Mouse (Mus musculus) 416B (cell line): ENCODE data around the gene Tubg1.
"Not testable (repeated sequence)": the region's sequence is repeated elsewhere in the genome, so short reads cannot be mapped to it uniquely, and the experiment has no call there.

Experiments
- DNase-seq: peaks from one replicate; pipeline ENCODE4 v3.0.0; 2011; ENCODE audit warnings: low read depth

Gene Tubg1

DNA sequence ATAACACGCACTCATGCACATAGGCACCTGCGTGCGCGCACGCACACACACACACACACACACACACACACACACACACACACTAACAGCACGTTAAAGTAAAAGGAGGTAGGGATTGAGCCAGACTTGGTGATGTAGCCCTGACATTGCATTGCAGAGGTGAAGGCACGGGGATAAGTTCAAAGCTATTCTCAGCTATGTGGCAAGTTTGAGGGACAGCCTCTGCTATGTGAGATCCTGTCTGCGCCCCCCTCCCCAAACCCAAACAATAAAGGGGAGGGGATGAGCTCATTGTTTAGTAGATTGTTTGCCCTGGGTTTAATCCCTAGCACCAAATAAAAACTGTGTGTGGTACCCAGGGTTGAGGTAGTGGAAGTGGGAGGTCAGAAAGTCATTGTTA is 21.4 kb downstream of the Tubg1 start:
- no peak for DNase-seq

DNA sequence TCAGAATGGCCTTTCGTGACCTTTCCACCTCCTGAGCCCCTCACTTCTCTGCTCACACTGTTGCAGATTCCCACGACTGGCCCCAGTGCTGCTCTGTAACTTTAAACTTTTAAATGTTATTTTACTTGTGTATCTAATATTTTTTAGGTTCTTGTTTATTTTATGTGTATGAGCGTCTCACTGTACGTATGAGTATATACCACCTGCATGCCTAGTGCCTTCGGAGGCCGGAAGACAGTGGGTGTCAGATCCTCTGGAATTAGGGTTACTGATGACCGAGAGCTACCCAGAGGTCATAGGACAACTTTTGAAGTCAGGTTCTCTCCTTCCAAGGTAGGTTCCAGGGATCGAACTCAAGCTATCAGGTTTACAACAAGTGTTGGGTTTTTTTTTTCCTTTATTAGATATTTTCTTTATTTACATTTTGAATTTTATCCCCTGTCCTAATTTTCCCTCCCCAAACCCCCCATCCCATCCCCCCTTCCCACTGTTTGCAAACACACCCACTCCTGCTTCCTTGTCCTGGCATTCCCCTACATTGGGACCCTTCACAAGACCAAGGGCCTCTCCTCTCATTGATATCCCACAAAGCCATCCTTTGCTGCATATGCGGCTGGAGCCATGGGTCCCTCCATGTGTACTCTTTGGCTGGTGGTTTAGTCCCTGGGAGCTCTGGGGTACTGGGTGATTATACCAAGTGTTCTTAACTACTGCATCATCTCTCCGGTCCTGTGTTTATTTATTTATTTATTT is 22.7 kb downstream of the Tubg1 start:
- no peak for DNase-seq

DNA sequence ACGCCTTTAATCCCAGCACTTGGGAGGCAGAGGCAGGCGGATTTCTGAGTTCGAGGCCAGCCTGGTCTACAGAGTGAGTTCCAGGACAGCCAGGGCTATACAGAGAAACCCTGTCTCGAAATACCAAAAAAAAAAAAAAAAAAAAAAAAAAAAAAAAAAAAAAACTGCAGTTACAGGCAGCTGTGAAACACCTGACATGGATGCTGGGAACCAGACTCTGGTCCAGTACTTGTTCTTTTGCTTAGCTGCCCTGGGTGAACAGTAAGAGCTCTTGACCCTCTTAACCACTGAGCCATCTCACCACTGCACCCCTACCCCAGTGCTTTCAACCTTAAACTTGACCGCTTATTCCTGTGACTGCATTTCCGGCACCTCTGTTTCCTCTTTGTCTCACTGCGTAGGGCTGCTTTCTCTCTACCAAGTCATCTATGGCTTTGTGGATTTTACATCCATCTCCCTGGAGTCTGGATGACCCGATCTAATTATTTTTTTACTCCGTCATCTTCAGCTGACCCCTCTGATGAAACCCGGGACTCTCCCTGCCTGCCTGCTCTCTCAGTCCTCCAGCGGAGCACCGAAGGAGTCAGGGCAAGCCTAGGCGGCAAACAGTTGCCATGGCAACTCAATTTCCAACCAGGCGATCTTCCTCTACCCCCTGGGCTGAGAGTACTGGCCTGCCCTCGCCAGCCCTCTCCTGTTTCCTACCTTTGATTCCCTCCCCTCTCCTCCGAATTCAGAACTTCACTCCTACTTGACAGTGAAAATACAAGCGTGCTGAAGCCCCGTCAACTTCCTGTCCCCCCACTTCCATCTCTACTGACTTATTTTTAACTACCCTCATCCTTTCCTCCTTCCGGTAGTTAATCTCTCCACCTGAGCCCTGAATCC is 23.8 kb downstream of the Tubg1 start:
- peak; percentile 86 for DNase-seq

DNA sequence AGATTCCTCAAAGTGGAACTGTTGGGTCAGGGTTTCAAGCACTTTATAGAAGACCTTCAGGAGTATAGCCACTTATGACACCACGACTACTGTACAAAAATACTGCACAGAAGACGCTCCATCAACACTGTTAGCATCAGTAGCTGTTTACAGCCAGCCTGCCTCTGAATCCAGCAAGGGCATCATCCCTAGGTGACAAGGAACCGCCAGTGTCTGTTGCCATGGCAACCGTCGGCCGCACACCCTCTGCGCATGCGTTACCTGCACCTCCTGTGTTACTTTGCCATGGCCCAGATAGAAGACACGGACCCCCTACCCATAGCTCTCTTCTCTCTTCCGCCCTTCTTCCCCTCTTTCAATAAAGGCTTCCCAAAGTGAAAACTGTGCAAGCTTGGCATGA is 26.6 kb downstream of the Tubg1 start:
- no peak for DNase-seq

DNA sequence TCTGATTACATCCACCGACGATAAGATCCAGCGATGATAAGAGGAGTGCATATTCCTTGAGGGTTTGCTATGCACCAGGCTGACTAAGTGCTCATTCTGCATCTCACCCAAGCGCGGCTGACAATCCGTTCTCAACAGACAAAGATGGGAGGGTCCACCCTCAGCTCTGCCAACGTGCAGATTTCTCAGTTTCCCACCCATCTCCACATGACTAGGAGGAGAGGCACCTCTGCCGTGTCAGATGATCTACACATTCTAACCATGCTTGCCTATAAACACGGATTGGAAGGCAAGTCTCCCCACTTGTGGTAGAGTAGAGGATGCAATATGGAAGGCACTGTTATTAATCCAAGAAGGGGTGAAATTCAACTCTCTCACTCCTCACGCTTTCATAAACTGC is 29.0 kb downstream of the Tubg1 start:
- DNase-seq, result no peak

DNA sequence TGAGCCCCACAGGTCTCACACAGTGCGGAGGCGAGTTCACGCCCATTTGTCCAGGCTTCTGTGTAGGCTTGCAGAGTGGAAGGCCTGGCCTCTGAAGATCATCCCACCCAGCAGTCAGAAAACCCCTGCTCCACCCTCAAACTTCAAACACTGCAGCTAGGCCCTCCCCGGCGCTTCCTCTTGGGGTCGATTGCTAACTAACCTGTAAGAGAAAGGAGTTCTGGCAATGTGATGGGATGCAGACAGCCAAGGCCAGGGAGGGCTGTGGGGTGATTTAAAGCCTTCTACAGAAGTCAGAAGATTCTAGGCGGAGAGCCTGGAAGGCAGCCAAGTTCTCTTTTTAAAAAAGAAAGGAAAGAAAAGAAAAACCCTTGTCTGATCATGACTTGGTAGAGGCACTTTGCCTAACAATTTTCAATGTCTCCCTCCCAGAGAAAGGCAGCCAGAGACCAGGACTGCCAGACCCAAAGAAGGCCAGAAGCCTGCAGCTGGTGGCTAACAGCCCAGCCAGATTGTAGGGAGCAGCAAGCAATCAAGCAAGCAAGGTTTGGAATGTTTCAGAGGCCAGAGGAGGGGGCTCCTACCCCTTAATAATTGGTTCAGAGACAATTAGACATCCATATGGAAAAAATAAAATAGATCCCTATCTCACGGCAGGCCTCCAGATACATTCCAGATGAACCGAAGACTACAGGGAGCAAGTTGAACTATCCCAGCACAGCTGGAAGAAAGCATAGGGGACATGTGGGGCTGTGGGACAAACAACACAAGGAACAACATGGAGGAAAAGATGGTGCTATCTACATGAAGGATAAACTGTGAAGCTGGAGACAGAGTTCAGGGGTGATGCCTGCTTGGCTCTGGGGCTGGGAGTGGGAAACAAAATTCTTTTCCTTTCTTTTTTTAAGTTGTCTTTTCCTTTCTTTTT is 29.7 kb downstream of the Tubg1 start:
- no peak for DNase-seq

DNA sequence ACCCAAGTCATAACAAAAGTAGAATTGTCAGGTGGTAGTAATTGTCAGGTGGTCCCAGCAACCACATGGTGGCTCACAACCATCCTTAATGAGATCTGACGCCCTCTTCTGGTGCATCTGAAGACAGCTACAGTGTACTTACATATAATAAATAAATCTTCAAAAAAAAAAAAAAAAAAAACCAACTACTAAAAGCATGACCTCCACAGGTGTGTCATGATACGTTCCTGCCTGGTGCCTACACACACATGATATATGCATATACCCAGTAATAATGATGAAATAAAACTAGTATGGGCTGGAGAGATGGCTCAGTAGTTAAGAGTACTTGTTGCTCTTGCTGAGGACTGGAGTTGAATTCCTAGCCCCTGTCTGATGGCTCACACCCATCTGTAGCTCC is 31.3 kb downstream of the Tubg1 start:
- no peak for DNase-seq

DNA sequence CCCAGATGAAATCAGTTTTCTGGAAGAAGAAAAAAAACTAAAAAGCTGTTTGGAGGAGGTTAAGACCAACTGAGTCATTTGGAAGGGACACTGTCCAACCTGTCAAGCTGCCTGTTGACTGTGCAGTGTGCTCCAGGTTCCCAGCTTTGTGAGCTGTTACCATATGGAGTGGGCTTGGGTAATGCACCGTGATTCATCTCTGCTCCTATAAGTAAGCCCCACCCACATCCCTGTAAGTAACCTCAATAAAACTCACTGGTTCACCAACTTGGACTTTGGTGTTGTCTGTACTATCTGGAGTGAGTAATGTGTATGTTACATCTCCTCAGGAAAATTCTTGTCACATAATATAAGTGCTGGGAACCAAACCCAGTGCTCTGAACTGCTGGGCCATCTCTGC is 33.1 kb downstream of the Tubg1 start:
- peak; percentile 41 for DNase-seq

DNA sequence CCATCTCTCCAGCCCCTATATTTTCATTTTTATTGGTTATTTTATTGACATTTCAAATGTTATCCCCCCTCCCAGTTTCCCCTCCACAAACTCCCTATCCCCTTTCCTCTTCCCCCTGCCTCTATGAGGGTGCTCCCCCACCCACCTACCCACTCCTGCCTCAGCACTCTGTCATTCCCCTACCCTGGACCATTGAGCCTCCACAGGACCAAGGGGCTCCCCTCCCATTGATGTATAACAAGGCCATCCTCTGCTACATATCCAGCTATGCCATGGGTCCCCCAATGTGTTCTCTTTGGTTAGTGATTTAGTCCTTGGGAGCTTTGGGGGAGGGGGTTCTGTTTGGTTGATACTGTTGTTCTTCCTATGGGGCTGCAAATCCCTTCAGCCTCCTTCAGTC is 34.9 kb downstream of the Tubg1 start:
- DNase-seq, result no peak

DNA sequence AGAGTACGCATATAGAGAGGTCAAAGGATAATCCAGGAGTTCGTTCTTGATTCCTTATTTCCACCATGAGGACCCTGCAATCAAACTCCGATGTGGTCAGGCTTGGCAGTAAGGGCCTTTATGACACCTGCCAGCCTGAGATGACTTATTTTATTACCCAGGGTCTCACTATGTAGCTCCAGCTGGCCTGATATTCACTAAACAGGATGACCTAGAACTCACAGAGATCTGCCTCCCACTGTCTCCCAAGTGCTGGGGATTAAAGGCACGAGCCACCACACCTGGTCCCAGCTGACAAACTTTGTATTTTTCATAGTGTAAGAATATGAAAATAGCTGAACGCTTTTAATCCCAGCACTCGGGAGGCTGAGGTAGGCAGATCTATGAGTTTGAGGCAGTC is 35.4 kb downstream of the Tubg1 start:
- DNase-seq, result no peak

DNA sequence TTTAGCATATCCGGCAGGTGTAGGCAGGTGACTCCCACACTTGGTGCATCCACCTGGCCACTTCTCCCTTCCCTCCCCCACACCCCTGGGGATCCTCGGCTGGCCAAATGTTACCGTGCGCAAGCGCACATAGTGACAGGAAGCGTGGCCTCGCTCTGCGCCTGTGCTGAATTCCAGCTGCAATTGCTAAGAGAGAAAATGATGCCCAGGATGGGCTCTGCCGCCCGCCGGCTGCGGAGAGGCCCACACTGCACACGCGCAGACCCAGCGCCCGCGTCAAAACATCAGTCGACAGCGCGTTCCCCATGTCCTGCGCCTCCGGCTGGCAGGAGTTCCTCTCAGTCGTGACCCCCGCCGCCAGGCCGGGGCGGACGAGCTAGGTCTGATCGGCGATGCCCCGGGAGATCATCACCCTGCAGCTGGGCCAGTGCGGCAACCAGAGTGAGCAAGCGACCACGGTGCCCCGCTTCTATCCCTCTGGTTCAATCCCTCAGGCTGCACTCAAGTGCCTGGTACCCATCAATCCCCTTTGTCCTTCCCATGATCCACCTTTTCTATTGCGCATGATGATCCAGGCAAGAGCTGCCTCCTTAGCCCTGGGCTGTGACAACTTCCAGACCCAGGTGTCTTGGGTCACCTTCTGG is 36.1 kb downstream of the Tubg1 start, which contains the start of gene Tubg2:
TSS of gene Tubg2 (plus strand) at position 180 of the 644 bp plus-strand sequence.
- no peak for DNase-seq

DNA sequence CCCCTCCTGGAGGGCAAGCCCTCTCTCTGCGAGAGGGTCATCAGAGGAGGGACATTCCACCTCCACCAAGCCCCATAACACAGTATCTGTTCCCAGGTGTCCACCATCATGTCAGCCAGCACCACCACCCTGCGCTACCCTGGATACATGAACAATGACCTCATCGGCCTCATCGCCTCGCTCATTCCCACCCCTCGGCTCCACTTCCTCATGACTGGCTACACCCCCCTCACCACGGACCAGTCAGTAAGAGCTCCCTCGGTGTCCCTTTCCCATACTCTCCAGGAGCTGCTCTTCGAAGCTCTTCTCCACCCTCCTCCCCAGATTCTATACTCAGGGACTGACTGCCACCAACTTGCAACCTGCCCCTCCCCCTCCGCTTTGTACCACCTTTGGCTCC is 40.4 kb downstream of the Tubg1 start:
- DNase-seq, result not testable (repeated sequence)

DNA sequence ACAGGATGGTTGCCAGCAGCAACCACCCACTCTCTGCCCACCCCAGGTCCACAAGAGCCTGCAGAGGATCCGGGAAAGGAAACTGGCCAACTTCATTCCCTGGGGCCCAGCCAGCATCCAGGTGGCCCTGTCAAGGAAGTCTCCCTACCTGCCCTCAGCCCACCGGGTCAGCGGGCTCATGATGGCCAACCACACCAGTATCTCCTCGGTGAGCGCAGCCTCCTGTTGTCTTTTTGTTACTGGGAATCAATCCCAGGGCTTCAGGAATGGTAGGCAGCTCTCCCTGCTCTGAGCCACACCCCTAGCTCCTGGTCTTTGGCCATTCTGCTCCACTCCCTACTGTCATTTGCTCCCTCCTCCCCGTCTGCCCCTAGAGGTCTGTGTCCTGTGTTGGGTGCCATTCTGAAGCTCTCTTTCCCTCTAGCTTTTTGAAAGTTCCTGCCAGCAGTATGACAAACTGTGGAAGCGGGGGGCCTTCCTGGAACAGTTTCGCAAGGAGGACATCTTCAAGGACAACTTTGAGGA is 41.3 kb downstream of the Tubg1 start:
- DNase-seq, result not testable (repeated sequence)

DNA sequence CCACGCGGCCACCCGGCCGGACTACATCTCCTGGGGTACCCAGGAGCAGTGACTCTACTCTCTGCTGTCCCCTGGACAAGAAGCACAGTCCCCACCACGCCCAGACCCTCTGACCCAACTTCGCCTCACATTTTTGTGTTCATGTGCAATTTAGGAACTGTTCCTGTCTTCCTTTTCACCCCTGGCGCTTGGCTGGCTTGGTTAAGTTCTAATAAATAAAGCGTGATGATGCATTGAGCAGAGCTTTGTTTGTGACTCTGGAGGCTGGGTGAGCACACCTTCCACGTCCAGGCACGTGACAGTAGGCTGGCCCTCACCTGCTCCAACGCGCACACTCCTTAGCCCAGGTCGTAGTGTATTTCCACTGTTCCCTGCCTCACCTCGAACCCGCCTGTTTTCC is 41.8 kb downstream of the Tubg1 start:
- DNase-seq, result no peak

DNA sequence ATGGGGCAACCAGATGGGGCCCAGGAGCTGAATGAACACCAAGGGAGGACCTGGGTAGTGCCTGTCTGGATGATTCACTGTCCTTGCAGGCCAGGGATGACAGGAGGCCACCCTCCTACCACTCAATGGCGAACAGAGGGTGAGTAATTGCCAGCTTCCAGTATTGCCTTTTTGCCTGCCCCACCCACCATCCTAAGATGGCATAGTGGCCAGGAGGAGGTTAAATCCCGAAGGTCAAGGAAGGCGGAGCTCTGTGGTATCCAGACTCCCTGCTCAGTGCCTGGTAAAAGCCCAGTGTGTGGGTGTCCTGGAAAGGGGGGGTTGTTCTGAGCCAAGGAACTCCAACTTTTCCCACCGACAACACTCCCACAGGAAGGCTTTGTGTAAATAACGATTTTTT is 42.6 kb downstream of the Tubg1 start:
- no peak for DNase-seq

DNA sequence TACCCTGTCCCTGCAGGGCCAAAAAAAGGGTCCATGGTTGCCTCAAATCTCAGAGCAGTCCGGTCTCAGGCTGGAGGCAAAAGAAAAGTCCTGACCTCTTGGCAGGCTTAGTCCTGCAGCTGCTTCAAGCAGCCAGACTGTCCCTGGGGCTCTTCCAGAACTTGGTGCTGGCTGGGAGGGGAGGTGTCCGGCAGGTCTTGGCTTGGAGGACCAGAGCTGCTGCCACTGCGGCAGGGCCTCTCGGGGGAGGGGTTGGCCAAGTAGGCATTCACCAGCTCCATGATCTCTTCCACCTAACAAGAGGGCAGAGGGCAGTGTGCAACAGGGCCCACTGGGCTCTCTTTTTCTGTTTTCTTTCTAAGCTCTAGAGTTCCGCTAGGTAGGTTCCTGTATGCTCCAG is 43.0 kb downstream of the Tubg1 start:
- no peak for DNase-seq

DNA sequence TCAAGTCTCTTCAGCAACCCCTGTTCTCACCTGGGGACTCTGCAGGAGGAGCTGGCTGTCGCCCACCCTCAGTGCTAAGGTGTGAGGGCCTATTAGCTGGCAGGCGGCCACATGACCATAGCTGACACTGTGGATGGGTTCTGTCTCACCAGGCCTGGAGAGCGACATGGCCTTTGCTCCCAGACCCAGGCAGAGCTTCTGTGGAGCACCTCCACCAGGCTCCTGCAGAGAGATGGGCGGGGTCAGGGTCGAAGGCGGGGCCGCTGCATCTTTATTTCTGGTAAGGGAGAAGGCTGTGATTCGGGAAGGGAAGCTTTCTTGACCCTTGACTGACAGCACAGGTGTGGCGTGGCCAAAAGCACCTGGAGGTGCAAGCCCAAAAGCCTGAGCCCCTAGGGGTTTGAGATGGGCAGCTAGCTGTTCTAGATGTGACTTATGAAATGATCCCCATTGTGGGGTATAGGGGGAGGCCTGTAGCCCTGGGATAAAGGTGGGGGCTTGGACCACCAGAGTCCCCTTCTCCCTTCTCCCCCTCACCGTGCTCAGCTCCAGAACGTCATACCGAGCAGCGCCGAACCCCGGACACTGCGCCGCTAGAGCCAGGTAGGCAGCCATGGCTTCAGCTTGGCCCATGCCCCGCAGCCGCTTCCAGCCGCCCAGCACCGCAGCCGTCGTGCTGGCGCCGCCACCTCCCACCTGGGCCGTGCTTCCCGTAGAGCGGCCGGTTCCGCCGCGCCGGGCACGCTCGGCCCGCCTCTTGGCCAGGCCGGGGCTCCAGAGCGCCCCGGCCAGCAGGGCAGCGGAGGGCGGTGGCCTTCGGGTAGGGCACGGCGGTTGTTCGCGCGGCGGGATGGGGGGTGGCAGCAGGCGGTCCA is 44.0 kb downstream of the Tubg1 start:
- no peak for DNase-seq

DNA sequence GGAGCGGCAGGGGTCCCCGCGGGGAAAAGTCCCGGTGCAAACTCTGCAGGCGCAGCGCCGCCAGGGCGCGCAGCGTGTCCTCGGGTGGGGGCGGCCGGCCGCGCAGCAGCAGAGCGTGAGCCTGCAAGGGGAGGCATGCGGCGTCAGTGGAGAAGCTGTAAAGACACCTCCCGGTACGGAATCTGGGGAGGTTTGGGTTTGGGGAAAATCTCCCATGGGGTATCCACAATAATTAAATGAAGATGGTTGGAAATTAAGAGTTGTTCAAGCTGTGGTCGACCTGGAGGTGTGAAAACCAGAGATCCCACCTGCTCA is 44.6 kb downstream of the Tubg1 start:
- DNase-seq, result no peak

DNA sequence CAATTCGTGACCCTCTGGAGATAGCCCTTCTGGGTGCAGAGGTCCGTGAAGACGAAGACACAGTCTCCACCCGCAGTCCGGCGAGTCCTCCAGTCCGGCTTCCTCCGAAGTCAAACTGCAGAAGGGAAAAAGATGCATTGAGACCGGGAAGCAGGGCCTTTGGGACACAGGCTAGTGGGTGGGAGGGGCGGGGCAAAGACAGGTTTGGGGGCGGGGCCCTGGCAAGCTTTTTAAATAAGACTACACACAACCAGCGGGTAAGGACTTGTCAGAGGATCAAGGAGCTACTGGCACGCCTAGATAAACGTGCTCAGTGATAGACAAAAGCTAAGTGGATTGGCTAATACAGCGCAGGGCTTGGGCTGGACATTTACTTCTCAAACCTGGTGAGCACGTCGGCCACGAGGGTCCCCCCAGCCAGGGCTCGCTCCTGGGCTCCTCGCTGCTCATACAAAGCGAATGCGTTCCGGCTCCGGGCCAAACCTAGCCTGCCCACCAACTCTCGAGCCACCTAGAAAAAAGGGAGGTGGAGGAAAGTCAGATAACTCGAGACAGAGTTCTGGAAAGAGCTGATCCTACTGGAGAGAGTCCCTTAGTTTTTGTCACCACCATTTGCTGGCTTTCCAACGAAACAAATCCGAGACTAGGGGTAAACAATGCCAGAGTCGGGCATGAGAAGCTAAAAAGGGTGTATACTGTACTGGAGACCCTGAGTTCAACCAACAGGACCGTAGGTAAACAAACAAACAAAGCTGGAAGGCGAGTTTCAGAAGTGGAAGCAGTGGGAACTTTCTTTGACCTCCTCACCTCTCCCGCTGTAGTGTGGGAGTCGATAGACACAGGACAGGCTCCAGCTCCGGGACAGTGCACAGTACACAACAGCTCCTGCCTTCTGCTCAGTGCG is 45.2 kb downstream of the Tubg1 start:
- no peak for DNase-seq

DNA sequence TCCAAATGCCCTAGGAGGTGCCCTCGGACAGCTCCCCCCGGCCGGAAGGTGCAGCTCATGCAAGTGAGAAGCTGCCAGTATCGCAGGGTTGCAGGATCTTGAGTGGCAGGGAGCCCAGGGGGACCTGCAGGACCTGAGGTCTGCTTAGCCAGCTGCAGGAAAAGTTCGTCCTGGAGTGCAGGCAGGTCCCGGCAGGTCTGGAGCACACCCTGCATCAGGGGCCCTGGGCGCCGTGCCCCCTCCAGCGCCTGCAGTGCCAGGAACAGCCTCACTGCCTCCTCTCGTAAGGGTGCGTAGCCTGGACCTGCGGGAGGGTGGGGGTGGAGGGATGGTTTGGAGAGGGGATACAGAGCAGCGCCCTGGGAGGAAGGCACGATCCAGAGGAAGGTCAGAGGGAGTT is 46.6 kb downstream of the Tubg1 start:
- no peak for DNase-seq
